Mouse (Mus musculus): ENCODE data around the gene Dach1.

GRCm38 (mm10) chr14:97743252-97743651, 426.3 kb downstream of the Dach1 start:
- TF ChIP-seq CTCF (IDR thresholded peaks at IDR 0.05; ENCODE audit: control insufficient read depth, insufficient read depth, low read length) (no peak), POLR2A (IDR thresholded peaks at IDR 0.05; ENCODE audit: borderline replicate concordance, control insufficient read depth, low read depth, low read length) (no peak)

All from bone marrow, adult 2 months (tissue).